Mouse (Mus musculus): ENCODE results near the gene Gm45717.

Gm45717 gene

DNA sequence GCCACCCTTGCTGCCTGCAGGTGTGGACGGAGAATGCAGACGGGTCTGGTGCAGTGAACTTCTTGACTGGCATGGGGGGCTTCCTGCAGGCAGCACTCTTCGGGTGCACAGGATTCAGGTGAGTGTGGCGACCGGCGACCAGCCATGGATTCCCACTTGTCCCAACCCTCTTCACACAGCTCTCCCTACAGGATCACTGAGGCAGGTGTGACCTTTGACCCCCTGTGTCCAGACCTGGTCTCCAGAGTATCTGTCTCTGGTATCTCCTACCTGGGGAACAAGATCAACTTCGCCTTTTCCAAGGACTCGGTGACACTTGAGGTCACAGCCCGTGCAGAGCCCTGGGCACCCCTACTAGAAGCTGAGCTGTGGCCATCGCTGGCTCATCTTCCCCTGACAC lies 9.4 kb downstream of the Gm45717 start:
- DNase-seq (ENCODE audit: extremely low read depth, insufficient read length, low spot score), result no peak

DNA sequence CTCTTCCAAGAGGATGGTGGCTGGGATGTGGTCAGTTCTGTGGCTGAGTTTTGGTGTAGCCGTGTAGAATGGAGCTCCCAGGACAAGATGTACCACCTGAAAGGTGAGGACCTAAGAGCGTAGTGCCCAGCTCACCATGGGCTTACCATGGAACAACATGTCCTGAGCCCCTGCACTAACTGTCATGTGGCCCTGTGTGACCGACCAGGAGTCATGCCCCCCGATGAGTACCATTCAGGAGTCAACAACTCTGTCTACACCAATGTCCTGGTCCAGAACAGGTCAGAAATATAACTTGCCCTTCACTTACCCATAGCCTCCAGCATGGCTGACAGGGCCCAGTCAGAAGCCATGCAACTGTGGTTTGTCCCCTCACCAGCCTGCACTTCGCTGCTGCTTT lies 10.5 kb downstream of the Gm45717 start:
- no peak for DNase-seq (ENCODE audit: extremely low read depth, insufficient read length, low spot score)

DNA sequence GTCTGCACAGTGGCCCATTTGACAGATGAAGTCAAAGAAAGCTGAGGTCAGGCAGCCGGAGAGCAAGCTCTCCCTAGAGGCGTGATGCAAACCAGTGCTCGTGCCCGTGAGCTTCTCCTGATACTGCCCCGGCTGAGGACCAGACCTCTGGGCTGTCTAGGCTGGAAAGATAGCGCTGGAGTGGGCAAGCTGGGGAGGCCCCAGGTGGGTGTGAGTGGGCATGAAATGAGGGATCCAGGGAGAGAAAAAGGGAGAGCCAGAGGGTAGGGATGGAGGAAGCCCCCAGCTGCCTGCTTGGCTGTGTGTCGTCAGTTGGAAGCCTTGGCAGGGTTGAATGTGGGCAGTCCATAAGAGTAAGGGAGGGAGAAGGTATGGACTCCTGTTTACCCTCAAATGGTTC lies 11.5 kb downstream of the Gm45717 start:
- DNase-seq (ENCODE audit: extremely low read depth, insufficient read length, low spot score), result no peak

DNA sequence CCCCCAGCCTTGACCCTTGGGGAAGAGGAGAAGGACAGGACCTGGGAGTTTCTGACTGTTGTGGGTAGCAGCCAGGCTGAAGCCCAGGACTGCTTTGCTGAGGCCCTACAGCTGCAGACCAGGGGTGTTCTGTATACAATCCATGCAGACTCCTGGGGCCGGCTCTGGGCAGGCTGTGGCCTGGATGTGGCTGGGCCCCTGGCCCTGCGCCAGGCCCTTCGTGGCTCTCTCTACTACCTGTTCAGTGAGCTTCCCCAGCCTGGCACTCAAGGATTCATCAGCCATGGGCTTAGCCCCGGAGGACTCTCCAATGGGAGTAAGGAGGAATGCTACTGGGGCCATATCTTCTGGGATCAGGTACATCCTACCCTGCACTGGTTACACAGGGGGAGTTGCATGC lies 12.4 kb downstream of the Gm45717 start:
- no peak for DNase-seq (ENCODE audit: extremely low read depth, insufficient read length, low spot score)

DNA sequence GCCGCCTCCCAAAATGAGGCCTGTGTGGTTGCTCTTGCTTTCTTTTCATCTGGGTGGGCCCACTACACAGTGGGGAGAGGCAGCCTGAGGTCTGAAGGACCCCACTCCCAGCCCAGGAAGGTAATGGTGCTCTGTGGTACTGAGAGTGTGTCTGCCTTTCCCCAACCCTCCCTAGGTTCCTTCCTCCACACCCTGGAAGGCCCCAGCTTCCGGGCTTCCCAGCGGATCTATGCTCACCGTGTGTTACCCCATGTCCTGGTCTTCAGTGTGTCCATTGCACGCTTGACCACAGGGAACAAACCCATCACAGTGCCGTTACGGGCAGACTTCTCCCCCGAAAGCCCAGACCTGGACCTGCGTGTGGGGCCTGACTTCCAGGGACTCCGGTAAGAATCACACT lies 12.9 kb downstream of the Gm45717 start:
- no peak for DNase-seq (ENCODE audit: extremely low read depth, insufficient read length, low spot score)

DNA sequence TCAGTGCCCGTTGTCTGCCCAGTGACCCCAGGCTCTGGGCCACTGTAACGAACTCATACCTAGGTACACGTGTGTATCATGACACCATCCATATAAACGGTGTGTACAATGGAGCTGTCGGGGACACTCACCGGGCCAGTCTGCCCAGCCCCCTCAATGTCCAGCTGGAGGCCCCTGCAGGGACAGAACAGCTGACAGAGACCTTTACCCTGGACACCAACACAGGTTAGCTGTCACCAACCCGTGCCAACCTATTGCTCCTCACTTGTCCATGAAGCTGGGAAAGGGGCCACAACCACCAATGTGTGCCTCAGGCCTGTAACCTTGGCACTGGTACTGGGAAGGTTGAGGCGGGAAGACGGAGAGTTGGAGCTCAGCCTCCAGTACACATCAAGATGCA lies 13.4 kb downstream of the Gm45717 start:
- DNase-seq (ENCODE audit: extremely low read depth, insufficient read length, low spot score), result no peak

DNA sequence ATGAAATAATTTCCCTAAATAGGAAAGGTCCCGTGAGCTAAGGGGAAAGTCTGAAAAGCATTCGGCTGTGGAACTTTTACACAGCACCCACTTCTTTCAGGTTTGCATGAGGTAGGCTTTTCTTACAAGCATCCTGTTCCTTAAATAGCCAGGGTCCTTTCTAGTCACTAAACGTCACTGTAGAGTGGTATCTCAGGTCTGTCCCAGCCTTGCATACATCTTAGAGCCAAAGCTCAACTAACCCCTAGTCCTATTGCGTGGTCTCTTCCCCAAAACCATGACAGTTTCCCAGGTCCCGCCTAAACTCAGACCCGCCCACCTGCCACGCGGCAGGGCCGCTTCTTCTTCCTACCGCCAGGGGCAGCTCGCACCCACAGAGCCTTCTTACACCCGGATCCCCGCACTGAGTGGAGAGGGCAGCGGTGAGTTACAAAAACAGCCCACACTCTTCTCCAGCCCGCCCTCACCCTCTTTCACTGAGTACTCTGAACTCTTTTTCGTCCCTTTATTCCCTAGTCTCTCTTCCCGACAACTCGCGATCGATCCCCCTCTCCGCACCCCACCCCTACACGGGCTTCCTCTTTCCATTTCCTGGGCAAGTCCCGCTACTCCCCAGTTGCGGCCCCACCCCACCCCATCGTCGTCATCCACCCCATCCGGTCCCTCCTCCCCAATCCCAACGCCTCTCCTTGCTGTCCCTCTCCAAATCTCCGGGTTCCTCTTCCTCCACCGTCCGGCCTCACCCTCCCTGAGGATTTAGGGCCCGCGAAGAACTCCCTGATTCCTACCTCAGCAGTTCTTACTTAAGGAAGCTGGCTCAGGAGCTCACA lies 14.3 kb downstream of the Gm45717 start, which contains the start of gene Pgghg:
Gene Pgghg, plus strand, starts transcription at position 170 of the 830 bp plus-strand sequence.
- DNase-seq (ENCODE audit: extremely low read depth, insufficient read length, low spot score), result peak; percentile 96

DNA sequence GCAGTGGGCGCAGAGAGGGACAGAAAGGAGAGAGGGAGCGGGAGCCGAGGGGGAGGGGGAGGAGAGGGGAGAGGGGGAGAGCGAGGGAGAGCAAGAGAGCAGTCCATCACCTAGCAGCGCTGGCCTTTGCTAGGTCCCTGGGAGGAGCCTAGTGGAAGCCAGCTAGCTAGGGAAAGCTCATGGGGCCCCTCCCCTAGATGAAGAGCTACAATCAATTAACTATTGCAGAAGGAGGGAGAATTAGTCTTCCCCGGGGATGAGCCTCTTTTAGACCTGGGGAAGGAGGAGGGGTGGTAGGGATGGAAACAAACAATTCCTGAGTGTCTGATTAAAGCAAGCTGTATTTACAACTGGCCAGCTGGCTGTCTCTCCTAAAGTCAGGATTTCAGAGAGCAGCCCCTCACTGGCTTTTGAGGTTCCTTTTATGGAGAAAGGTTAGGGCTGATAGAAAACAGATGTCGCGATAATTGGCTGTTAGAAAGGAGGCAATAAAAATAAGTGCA lies 16.0 kb downstream of the Gm45717 start:
- no peak for DNase-seq (ENCODE audit: extremely low read depth, insufficient read length, low spot score)

DNA sequence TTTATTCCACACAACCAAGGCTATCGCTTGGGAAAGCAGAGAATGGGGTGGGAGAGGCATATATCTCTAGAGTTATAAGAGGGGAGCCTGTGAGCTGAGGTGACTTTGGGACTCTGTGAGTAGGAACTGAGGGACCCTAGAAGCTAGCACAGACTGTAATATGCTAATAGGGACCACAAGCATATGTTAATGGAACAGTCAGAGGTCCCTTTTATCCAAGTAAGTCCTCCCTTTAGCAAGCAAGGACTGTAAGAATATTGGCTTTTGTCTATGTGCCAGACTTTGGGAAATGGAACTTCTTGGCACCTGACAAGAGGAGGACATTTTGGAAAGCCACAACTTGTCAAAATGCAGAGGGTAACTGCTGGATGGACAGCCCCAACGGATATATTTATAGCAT lies 16.8 kb downstream of the Gm45717 start:
- DNase-seq (ENCODE audit: extremely low read depth, insufficient read length, low spot score), result no peak

DNA sequence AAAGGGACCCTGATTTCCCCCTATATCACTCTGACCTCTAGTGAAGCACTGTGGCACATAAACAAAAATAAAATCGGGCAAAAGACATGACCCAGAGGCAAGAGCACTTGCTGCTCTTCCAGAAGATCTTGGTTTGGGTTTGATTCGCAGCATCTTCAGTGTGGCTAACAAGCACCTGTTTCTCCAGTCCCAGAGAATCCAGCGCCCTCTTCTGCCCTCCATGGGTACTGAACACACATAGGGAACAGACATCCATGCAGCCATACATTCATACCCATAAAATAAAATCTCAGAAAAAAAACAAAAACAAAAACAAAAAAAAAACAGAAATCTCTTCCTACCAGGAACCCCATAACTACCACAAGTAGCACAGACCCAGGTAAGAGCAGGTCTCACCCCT lies 17.3 kb downstream of the Gm45717 start:
- DNase-seq (ENCODE audit: extremely low read depth, insufficient read length, low spot score), result no peak

DNA sequence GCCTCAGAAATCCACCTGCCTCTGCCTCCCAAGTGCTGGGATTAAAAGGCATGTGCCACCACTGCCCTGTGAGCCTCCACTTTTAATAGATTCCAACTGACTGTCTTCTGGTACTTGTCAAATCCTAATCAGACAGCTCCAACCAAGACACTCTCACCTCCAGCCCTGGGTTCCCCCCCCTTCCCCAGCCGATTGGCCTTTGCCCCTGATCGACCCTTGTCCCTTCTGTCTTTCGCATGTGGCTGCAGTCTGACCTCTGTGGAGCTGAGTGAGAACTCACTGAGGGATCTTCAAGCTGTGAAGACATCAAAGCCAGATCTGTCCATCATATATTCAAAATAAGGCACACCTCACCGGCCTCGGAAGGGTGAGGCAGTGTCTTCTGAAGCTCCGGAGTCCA lies 28.6 kb downstream of the Gm45717 start:
- DNase-seq (ENCODE audit: extremely low read depth, insufficient read length, low spot score), result no peak

DNA sequence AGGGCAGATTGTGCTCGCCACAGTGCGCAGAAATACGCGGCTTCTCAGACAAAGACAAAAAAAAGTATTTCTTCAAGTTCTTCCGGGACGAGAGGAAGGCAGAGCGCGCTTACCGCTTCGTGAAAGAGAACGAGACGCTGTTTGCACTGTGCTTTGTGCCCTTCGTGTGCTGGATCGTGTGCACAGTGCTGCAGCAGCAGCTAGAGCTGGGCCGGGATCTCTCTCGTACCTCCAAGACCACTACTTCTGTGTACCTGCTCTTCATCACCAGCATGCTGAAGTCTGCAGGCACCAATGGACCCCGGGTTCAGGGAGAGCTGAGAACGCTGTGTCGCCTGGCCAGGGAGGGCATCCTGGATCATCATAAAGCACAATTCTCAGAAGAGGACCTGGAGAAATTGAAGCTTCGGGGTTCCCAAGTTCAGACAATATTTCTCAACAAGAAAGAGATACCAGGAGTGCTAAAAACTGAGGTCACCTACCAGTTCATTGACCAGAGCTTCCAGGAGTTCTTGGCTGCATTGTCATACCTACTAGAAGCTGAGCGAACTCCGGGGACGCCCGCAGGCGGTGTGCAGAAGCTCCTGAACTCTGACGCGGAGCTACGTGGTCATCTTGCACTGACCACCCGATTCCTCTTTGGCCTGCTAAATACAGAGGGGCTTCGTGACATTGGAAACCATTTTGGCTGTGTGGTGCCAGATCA lies 32.5 kb downstream of the Gm45717 start:
- no peak for DNase-seq (ENCODE audit: extremely low read depth, insufficient read length, low spot score)

DNA sequence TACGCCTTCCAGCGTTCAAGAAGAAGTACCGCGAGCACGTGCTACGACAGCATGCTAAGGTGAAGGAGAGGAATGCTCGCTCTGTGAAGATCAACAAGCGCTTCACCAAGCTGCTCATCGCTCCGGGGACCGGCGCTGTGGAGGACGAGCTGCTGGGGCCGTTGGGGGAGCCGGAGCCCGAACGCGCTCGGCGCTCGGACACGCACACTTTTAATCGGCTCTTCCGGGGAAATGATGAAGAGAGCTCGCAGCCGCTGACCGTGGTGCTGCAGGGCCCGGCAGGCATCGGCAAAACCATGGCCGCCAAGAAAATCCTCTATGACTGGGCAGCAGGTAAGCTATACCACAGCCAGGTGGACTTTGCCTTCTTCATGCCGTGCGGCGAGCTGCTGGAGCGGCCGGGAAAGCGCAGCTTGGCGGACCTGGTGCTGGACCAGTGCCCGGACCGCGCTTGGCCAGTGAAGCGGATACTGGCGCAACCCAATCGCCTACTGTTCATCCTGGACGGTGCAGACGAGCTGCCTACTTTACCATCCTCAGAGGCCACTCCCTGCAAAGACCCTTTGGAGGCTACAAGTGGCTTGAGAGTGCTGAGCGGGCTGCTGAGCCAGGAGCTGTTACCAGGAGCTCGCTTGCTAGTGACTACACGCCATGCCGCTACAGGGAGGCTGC lies 33.2 kb downstream of the Gm45717 start:
- DNase-seq (ENCODE audit: extremely low read depth, insufficient read length, low spot score), result no peak

DNA sequence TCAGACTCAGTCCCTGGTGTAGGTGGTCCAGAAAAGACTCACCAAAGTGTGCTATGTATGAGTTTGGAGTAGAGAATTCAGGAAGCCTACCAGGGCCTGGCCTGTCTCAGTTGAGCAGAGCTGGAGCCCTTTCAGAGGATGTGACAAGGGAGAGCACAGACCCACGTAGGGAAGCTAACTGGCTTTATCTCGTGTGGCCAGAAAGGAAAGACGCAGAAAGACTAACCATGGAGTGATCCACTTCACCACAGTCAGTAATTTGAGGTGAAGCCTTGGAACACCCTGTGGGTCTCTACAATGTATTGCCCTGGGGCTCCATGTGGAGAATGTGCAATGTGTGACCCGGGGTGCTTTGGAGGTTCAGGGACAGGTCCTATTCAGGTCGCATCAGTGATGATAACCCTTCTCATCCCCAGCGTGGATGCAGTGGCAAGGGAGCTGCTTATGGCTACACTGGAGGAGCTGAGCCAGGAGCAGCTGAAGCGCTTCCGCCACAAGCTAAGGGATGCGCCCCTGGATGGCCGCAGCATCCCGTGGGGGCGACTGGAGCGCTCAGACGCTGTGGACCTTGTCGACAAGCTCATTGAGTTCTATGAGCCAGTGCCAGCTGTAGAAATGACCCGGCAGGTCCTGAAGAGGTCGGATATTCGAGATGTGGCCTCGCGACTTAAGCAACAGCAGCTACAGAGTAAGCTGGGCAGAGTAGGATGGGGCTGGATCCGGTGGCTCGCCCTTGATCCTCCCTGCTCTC lies 34.3 kb downstream of the Gm45717 start:
- no peak for DNase-seq (ENCODE audit: extremely low read depth, insufficient read length, low spot score)

DNA sequence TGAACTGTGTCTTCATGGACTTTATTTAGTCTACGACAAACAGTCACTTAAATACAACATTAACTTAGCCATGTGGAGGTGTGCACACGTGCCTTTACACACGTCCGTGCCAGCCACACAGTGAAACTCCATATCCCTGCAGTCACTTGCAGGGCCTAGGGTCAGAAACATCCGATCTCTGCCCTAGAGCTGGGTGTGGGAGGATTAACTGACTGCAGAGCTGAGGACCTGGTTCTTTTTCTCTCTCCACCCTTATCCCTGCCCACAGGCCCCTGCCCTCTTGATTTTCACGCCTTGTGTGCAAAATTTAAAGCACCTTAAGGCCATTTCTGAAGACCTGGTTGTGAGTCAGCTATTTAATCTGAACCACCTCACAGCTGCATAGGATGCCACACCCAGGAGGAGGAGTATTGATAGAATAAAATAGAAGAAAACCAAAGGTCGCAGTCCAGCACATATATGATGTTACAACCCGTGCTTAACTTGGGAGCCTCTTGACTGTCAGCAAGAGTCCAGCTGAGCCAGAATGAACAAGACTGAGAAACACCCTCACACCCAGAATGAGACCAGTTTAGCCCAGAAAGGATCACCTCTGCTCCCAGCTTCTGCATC lies 35.2 kb downstream of the Gm45717 start, which contains the start of gene Nlrp6:
Gene Nlrp6, plus strand, starts transcription at position 485 of the 612 bp plus-strand sequence.
- no peak for DNase-seq (ENCODE audit: extremely low read depth, insufficient read length, low spot score)

DNA sequence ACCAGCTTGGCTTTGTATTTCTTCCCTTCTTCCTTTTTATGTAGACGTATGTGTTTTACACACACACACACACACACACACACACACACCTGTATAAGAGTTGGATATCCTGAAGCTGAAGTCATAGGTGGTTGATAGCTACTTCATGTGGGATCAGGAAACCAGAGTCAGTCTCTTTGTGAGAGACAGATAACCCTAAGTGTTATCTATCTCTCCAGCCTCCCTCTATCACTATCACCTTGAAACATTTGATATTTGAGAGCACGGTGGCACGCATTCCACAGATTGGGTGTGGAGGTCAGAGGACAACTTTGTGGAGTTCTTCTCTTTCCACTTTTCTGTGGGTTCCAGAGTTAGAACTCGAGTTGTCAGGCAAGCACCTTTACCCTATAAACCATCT lies 35.8 kb downstream of the Gm45717 start:
- no peak for DNase-seq (ENCODE audit: extremely low read depth, insufficient read length, low spot score)

DNA sequence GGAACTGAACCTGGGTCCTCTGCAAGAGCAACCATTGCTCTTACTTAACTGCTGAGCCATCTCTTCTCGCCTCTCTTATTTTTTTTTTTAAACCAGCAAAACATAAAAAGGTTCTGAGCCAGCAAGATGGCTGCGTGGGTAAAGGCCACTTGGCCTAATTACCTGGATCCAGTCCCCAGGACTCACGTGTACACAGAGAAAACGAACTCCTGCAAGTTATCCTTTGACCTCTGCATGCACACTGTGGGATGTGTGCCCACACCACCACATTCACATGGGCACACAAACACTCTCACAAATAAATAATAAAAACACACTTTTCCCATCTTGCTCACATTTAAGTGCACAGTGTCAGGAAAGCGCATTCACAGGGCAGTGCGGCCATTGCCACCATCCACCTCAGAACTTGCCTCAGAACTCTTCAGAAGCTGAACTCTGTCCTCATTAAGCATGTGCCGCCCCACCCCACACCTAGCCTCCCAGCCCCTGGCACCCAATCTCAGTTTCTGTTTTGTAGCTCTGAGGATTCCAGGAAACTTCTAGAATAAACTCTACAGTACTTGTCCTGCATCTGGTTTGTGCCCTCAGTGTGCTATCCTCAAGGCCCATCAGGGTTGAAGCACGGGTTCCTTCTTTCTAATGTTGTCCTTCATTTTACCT lies 41.6 kb downstream of the Gm45717 start:
- no peak for DNase-seq (ENCODE audit: extremely low read depth, insufficient read length, low spot score)

DNA sequence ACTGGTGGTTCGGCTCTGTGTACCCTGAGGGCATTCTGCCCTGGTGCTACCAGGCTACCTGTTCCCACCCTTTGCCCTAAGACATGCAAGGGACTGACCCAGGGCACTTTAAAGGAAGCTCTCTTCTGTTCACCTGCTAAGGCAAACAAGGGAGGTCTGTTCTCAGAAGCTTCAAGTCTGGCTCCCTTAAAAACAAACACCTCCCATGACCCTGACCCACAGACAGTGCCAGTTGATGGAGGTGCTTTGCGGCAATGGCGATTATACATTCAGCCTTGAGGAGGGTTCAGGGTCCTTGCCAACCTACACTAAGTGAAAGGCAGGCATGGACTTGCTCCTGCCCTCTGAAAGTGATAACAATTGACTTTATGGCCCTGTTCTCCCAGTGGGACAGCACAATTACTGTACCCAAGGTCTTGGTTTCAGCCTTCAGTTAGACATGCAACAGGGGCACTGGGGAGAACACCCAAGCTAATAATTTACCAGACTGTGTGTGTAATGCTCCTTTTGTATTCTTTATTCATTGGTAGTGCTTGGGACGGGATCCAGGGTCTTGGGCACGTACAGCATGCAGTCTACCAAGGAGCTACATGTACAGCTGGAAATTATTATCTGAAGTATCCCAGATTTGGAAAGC lies 42.8 kb downstream of the Gm45717 start:
- no peak for DNase-seq (ENCODE audit: extremely low read depth, insufficient read length, low spot score)

DNA sequence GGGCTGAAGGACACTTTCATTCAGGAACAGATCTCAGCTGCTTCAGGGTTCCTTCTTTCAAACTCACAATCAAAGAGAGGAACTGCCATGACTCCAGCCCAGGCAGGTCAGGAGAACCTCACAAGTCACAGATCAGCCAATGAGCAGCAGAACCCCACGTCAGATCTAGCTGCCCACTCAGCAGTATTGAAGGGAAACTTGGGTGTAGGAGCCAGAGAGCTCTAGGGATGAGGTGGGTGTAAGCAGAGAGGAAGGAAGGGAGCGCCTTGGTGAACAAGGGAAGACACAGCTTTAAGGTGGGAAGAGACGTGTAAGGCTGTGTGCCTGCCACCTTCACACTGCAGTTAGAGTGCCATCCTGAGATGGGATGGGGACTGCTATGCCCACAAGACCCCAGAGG lies 43.4 kb downstream of the Gm45717 start:
- no peak for DNase-seq (ENCODE audit: extremely low read depth, insufficient read length, low spot score)

All from 3134 (cell line).